Mouse (Mus musculus): ENCODE measurements at regions not wholly inside any gene's neighbourhood (a gene's known extent, or its start where the extent isn't known, plus 50 kb on each side); places are given as distances from the start of the nearest gene placed in this dataset.

GRCm38 (mm10) chr2:33990711-33991110 is 103.0 kb upstream of the Mvb12b start:
- Histone ChIP-seq H3ac (ENCODE audit: control insufficient read depth, insufficient read length, low read depth) (no peak overlapping the region), H3K27me3 (ENCODE audit: control insufficient read depth, insufficient read depth, insufficient read length) (peaks cover 26% of the 10 kb centered on the region), H3K79me2 (ENCODE audit: control insufficient read depth, insufficient read depth) (no peaks in the 10 kb centered on the region), H3K4me3 (ENCODE audit: insufficient read depth, poor library complexity, severe bottlenecking) (no peak overlapping the region), H3K79me3 (ENCODE audit: low read depth) (no peaks in the 10 kb centered on the region), H3K36me3 (ENCODE audit: control insufficient read depth, insufficient read depth) (no peaks in the 10 kb centered on the region)
- TF ChIP-seq MYOD1 (IDR thresholded peaks at IDR 0.05; ENCODE audit: control insufficient read depth, insufficient read length, low read depth) (no peak), FOSL1 (IDR thresholded peaks at IDR 0.05; ENCODE audit: insufficient read depth, low read length, poor library complexity, severe bottlenecking) (no peak), MYOG (IDR thresholded peaks at IDR 0.05; ENCODE audit: control insufficient read depth, extremely low read depth, insufficient read length) (no peak), MAX (IDR thresholded peaks at IDR 0.05) (no peak), CTCF (IDR thresholded peaks at IDR 0.05; ENCODE audit: control insufficient read depth, insufficient read depth, insufficient read length) (no peak), USF1 (IDR thresholded peaks at IDR 0.05; ENCODE audit: low read depth) (no peak), CEBPB (IDR thresholded peaks at IDR 0.05; ENCODE audit: low read depth) (no peak)

GRCm38 (mm10) chr2:33989555-33990370 is 102.0 kb upstream of the Mvb12b start:
- Histone ChIP-seq H3K4me3 (ENCODE audit: insufficient read depth, poor library complexity, severe bottlenecking) (no peak overlapping the region), H3K79me3 (ENCODE audit: low read depth) (no peaks in the 10 kb centered on the region), H3ac (ENCODE audit: control insufficient read depth, insufficient read length, low read depth) (no peak overlapping the region), H3K27me3 (ENCODE audit: control insufficient read depth, insufficient read depth, insufficient read length) (peaks cover 26% of the 10 kb centered on the region), H3K79me2 (ENCODE audit: control insufficient read depth, insufficient read depth) (no peaks in the 10 kb centered on the region), H3K36me3 (ENCODE audit: control insufficient read depth, insufficient read depth) (no peaks in the 10 kb centered on the region)
- TF ChIP-seq MAX (IDR thresholded peaks at IDR 0.05) (no peak), CTCF (IDR thresholded peaks at IDR 0.05; ENCODE audit: control insufficient read depth, insufficient read depth, insufficient read length) (no peak), MYOG (IDR thresholded peaks at IDR 0.05; ENCODE audit: control insufficient read depth, extremely low read depth, insufficient read length) (no peak), FOSL1 (IDR thresholded peaks at IDR 0.05; ENCODE audit: insufficient read depth, low read length, poor library complexity, severe bottlenecking) (no peak), USF1 (IDR thresholded peaks at IDR 0.05; ENCODE audit: low read depth) (no peak)

- Histone ChIP-seq H3K27me3 (ENCODE audit: control insufficient read depth, insufficient read depth, insufficient read length) (peaks cover 28% of the 10 kb centered on the region), H3K4me3 (ENCODE audit: insufficient read depth, poor library complexity, severe bottlenecking) (no peak overlapping the region), H3ac (ENCODE audit: control insufficient read depth, insufficient read length, low read depth) (no peak overlapping the region), H3K36me3 (ENCODE audit: control insufficient read depth, insufficient read depth) (no peaks in the 10 kb centered on the region), H3K79me2 (ENCODE audit: control insufficient read depth, insufficient read depth) (no peaks in the 10 kb centered on the region), H3K79me3 (ENCODE audit: low read depth) (no peaks in the 10 kb centered on the region)
- no peak for TF ChIP-seq USF1 (IDR thresholded peaks at IDR 0.05; ENCODE audit: low read depth)
- TF ChIP-seq CEBPB (IDR thresholded peaks at IDR 0.05; ENCODE audit: low read depth) = no peak
- TF ChIP-seq MYOD1 (IDR thresholded peaks at IDR 0.05; ENCODE audit: control insufficient read depth, insufficient read length, low read depth) = no peak
- TF ChIP-seq CTCF (IDR thresholded peaks at IDR 0.05; ENCODE audit: control insufficient read depth, insufficient read depth, insufficient read length) = no peak
Observed at GRCm38 (mm10) chr2:33986420-33986819, 98.7 kb upstream of the Mvb12b start.

- H3K27me3 ChIP-seq (ENCODE audit: control insufficient read depth, insufficient read depth, insufficient read length) = peaks cover 23% of the 10 kb centered on the region
- H3K4me3 ChIP-seq (ENCODE audit: insufficient read depth, poor library complexity, severe bottlenecking) = no peak overlapping the region
- no peaks in the 10 kb centered on the region for H3K79me2 ChIP-seq (ENCODE audit: control insufficient read depth, insufficient read depth)
- H3K79me3 ChIP-seq (ENCODE audit: low read depth) = no peaks in the 10 kb centered on the region
- H3ac ChIP-seq (ENCODE audit: control insufficient read depth, insufficient read length, low read depth) = no peak overlapping the region
- no peaks in the 10 kb centered on the region for H3K36me3 ChIP-seq (ENCODE audit: control insufficient read depth, insufficient read depth)
- TF ChIP-seq MYOD1 (IDR thresholded peaks at IDR 0.05; ENCODE audit: control insufficient read depth, insufficient read length, low read depth) (no peak), MYOG (IDR thresholded peaks at IDR 0.05; ENCODE audit: control insufficient read depth, extremely low read depth, insufficient read length) (no peak), CTCF (IDR thresholded peaks at IDR 0.05; ENCODE audit: control insufficient read depth, insufficient read depth, insufficient read length) (no peak), USF1 (IDR thresholded peaks at IDR 0.05; ENCODE audit: low read depth) (no peak), MAX (IDR thresholded peaks at IDR 0.05) (no peak), CEBPB (IDR thresholded peaks at IDR 0.05; ENCODE audit: low read depth) (no peak), FOSL1 (IDR thresholded peaks at IDR 0.05; ENCODE audit: insufficient read depth, low read length, poor library complexity, severe bottlenecking) (no peak)
Observed at GRCm38 (mm10) chr2:33985316-33985715, 97.6 kb upstream of the Mvb12b start.

DNA sequence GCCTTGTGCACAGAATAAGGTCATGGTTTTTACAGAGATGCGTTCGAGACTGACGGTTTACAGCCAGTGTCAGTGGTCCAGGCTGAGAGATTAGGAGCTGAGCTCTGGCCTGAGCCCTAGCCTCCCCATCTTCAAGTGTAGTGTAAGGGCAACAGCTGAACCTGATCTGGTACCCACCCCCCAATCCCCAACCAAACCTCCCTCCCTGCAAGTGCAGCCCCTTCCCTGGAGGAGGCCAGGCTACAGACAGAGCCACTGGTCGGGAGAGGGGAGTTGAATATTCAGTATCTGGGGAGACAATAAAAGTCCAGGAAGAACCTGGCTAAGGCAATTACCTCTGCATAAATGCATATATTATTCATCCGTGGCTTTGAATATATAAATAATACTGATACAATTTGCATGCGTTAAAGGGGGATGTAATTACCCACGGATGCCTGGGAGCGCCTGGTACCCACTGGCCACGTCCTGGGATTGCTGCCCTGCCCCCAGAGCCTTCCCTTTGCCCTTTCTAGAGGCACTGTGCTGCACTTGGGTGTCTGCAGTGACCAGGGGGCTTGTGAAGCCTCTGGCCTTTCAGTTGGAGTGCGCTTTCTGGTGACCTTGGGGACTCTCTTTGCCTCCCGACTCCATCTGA is 95.5 kb upstream of the Mvb12b start:
- Histone ChIP-seq H3K36me3 (ENCODE audit: control insufficient read depth, insufficient read depth) (no peaks in the 10 kb centered on the region), H3K79me2 (ENCODE audit: control insufficient read depth, insufficient read depth) (no peaks in the 10 kb centered on the region), H3K4me3 (ENCODE audit: insufficient read depth, poor library complexity, severe bottlenecking) (no peak overlapping the region), H3ac (ENCODE audit: control insufficient read depth, insufficient read length, low read depth) (no peak overlapping the region), H3K79me3 (ENCODE audit: low read depth) (no peaks in the 10 kb centered on the region), H3K27me3 (ENCODE audit: control insufficient read depth, insufficient read depth, insufficient read length) (peaks cover 10% of the 10 kb centered on the region)
- TF ChIP-seq FOSL1 (IDR thresholded peaks at IDR 0.05; ENCODE audit: insufficient read depth, low read length, poor library complexity, severe bottlenecking) (no peak), CTCF (IDR thresholded peaks at IDR 0.05; ENCODE audit: control insufficient read depth, insufficient read depth, insufficient read length) (no peak), USF1 (IDR thresholded peaks at IDR 0.05; ENCODE audit: low read depth) (no peak), CEBPB (IDR thresholded peaks at IDR 0.05; ENCODE audit: low read depth) (no peak), MAX (IDR thresholded peaks at IDR 0.05) (no peak), MYOG (IDR thresholded peaks at IDR 0.05; ENCODE audit: control insufficient read depth, extremely low read depth, insufficient read length) (no peak), MYOD1 (IDR thresholded peaks at IDR 0.05; ENCODE audit: control insufficient read depth, insufficient read length, low read depth) (no peak)

Data from C2C12 (cell line).